Mouse (Mus musculus): ENCODE results near the gene Pnkp. TPM values are rescaled to one million over a fixed set of nuclear protein-coding genes. Genes with fewer than 3 reads are reported as not detected.
A peak's percentile ranks its signal among the peaks of the same experiment; 100 is the strongest.

The Pnkp gene
- polyA plus RNA-seq, 1 experiment, result 67.3 TPM

DNA sequence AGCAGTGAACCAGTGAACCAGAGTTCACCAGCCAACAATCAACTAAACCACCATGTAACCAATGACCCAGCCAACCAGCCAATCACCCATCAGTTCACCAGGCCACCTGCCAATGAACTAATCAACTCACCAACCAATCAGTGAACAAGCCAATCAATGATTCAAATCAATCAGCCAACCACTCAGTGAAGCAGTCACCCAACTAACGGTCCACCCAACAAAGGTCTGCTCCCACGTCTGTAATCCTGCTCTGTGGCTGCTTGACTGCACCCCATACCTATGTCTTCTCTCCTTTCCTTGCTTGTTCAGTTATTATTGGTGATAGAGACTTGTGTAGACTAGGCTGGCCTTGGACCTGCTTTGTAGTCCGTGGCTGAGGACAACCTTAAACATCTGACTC, 43.0 kb upstream of the Pnkp start:
- H3K4me1 ChIP-seq (ENCODE audit: control insufficient read depth, insufficient read depth, insufficient read length), result peaks cover 7% of the 10 kb centered on the region
- no peaks in the 10 kb centered on the region for H3K27me3 ChIP-seq (ENCODE audit: control insufficient read depth, insufficient read depth, low read length)
- no peak overlapping the region for H3K4me3 ChIP-seq (ENCODE audit: extremely low read depth, insufficient read depth, insufficient read length)
- TF ChIP-seq CTCF (IDR thresholded peaks at IDR 0.05; ENCODE audit: extremely low read depth, insufficient read depth, insufficient read length, insufficient replicate concordance) (no peak), POLR2A (IDR thresholded peaks at IDR 0.05; ENCODE audit: low read depth, low read length) (no peak)
- no peaks in the 10 kb centered on the region for H3K36me3 ChIP-seq (ENCODE audit: control insufficient read depth, insufficient read depth, low read length)
- H3K27ac ChIP-seq (ENCODE audit: insufficient read depth, low read length), result no peak overlapping the region
- WGBS, result 89% methylated on average over 3 of the region's 3 CpGs
- DNase-seq (ENCODE audit: low read depth in 1 of 2, low spot score in 2 of 2), result no peak

DNA sequence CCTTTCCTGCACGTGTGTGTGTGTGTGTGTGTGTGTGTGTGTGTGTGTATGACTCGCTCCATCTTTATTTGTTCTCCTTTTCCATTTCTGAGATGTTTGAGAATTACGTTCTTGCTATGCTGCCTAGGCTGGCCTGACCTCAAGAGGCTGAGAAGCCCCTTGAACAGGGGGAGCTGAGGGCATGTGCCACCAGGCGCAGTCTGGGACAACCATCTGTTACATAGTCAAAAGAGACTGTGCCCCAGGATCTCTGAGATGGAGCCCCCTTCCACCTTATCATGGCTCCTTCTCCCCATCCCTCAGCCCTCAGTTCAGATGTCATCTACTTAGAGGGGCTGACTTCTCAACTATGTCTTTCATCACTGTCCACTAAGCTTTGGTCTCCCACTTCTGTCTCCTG, 42.5 kb upstream of the Pnkp start:
- H3K27me3 ChIP-seq (ENCODE audit: control insufficient read depth, insufficient read depth, low read length), result no peaks in the 10 kb centered on the region
- 86% methylated on average over 4 of the region's 4 CpGs for WGBS
- no peak for DNase-seq (ENCODE audit: low read depth in 1 of 2, low spot score in 2 of 2)
- TF ChIP-seq CTCF (IDR thresholded peaks at IDR 0.05; ENCODE audit: extremely low read depth, insufficient read depth, insufficient read length, insufficient replicate concordance), result no peak
- no peak for TF ChIP-seq POLR2A (IDR thresholded peaks at IDR 0.05; ENCODE audit: low read depth, low read length)
- no peak overlapping the region for H3K27ac ChIP-seq (ENCODE audit: insufficient read depth, low read length)
- peaks cover 7% of the 10 kb centered on the region for H3K4me1 ChIP-seq (ENCODE audit: control insufficient read depth, insufficient read depth, insufficient read length)
- no peak overlapping the region for H3K4me3 ChIP-seq (ENCODE audit: extremely low read depth, insufficient read depth, insufficient read length)
- H3K36me3 ChIP-seq (ENCODE audit: control insufficient read depth, insufficient read depth, low read length), result no peaks in the 10 kb centered on the region

DNA sequence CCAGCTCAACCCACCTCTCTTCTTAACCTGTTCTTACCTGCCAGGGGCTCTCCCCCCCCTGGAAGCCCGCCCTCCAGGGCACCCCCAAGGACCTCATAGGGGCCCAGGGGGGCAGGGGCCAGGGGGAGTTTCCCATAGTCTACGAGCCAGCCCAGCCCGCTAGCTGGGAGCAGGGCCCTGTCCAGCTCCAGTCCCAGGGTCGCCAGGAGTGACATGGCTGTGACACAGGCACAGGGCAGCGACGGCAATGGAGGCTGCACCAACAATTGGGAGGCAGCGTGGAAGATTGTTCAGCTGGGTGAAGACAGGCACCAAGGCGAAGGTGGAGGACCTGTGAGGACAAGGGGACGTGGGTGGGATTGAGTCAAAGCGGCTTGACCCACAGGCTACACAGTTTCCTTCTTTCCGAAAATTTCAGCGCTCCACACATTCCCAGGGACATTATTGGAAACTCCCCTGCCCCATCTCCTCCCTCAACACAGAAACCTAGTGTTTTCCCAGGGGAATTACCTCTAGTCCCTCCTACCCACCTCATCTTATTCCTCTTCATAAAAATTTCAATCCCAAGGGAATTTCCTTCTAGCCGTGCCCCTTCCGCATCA, 41.9 kb upstream of the Pnkp start:
- H3K4me3 ChIP-seq (ENCODE audit: extremely low read depth, insufficient read depth, insufficient read length), result peak overlapping the region; percentile 93; the same call in 1 of the 2 replicates
- H3K27ac ChIP-seq (ENCODE audit: insufficient read depth, low read length), result peak overlapping the region; percentile 60; the same call in 1 of the 2 replicates
- no peak for TF ChIP-seq POLR2A (IDR thresholded peaks at IDR 0.05; ENCODE audit: low read depth, low read length)
- no peak for TF ChIP-seq CTCF (IDR thresholded peaks at IDR 0.05; ENCODE audit: extremely low read depth, insufficient read depth, insufficient read length, insufficient replicate concordance)
- no peaks in the 10 kb centered on the region for H3K27me3 ChIP-seq (ENCODE audit: control insufficient read depth, insufficient read depth, low read length)
- H3K36me3 ChIP-seq (ENCODE audit: control insufficient read depth, insufficient read depth, low read length), result no peaks in the 10 kb centered on the region
- no peak for DNase-seq (ENCODE audit: low read depth in 1 of 2, low spot score in 2 of 2)
- peaks cover 7% of the 10 kb centered on the region for H3K4me1 ChIP-seq (ENCODE audit: control insufficient read depth, insufficient read depth, insufficient read length)
- 62% methylated on average over 14 of the region's 14 CpGs for WGBS

DNA sequence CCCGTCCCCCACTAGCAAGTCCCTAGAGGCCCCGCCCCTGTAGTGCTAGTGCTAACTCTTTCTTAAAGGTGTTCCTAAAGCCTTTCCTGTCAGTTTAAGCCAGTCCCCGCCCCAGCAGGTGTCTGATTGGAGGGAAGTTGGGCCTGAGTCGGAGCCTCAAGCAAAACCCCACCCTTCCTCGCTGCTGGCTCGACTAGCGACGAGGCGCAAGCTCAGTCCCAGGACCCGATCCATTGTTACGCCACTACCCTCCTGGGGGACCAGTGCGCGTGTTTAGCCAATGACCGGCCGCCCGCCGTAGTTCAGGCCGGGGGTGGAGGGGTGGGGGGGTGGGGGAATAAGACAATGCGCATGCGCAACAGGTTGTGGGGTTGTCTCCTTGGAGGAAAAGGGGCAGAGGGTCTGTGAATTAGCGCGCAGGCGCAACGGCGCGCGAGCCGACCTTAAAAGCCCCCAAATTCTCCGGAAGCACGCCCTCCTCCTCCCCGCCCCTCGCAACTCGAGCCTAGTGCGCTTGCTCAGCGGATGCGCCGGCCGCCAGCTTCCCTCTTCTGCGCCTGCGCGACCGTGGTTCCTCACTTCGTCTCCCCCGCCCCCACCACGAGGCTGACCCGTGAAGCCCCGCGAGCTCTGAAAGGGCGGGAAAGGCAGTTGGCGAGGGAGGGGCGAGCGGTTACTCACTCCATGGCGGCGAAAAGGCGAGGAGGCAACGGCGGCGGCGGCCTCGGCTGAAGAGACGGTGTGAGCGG, 41.0 kb upstream of the Pnkp start, which contains the start of the genes Nup62 and Il4i1:
Gene Nup62, plus strand, starts transcription at position 368 of the 749 bp plus-strand sequence.
Gene Il4i1, plus strand, starts transcription at position 667 of the 749 bp plus-strand sequence.
- Histone ChIP-seq H3K4me3 (ENCODE audit: extremely low read depth, insufficient read depth, insufficient read length) (peak within 1 kb of the TSS; percentile 93), H3K4me1 (ENCODE audit: control insufficient read depth, insufficient read depth, insufficient read length) (peaks cover 7% of the 10 kb centered on the region), H3K36me3 (ENCODE audit: control insufficient read depth, insufficient read depth, low read length) (no peaks in the 10 kb centered on the region), H3K27me3 (ENCODE audit: control insufficient read depth, insufficient read depth, low read length) (no peaks in the 10 kb centered on the region), H3K27ac (ENCODE audit: insufficient read depth, low read length) (peak within 1 kb of the TSS; percentile 92)
- TF ChIP-seq CTCF (IDR thresholded peaks at IDR 0.05; ENCODE audit: extremely low read depth, insufficient read depth, insufficient read length, insufficient replicate concordance) (no peak), POLR2A (IDR thresholded peaks at IDR 0.05; ENCODE audit: low read depth, low read length) (peak; percentile 60)
- peak; percentile 98 to 99 for DNase-seq (ENCODE audit: low read depth in 1 of 2, low spot score in 2 of 2)
- WGBS, result under 1% methylated on average over 59 of the region's 62 CpGs

DNA sequence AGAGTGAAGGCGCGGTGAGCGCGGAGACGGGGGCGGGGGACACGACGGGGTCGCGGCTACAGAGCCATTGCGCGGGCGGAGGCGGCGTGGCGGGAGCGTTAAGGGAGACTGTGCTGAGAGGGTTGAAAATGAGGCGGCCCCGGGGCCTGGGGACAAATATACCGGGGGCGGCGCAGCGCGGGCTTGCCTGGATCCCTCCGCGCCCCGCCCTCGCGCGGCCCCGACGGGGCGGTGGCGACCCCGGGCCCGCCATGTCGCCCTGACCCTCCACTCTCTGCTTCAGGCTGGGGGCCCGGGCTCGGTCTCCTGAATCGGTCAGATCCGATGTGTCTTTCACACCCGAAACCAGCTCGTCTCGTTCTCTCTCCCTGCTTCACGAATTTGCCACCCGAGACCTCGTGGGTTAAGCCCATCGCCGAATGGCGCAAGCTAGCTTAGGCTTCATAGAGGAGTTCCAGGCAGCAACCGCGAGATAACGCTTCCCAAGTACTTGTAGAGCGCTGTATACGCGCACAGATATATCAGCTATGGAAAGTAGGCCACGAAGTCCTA, 40.4 kb upstream of the Pnkp start, which contains the start of gene Atf5:
Gene Atf5, minus strand, starts transcription at position 189 of the 552 bp plus-strand sequence.
- peak within 1 kb of the TSS; percentile 92 for H3K27ac ChIP-seq (ENCODE audit: insufficient read depth, low read length)
- H3K4me1 ChIP-seq (ENCODE audit: control insufficient read depth, insufficient read depth, insufficient read length), result peaks cover 10% of the 10 kb centered on the region
- peak within 1 kb of the TSS; percentile 93 for H3K4me3 ChIP-seq (ENCODE audit: extremely low read depth, insufficient read depth, insufficient read length)
- no peaks in the 10 kb centered on the region for H3K27me3 ChIP-seq (ENCODE audit: control insufficient read depth, insufficient read depth, low read length)
- WGBS, result under 1% methylated on average over 53 of the region's 57 CpGs
- no peak for TF ChIP-seq POLR2A (IDR thresholded peaks at IDR 0.05; ENCODE audit: low read depth, low read length)
- TF ChIP-seq CTCF (IDR thresholded peaks at IDR 0.05; ENCODE audit: extremely low read depth, insufficient read depth, insufficient read length, insufficient replicate concordance), result no peak
- no peak for DNase-seq (ENCODE audit: low read depth in 1 of 2, low spot score in 2 of 2)
- H3K36me3 ChIP-seq (ENCODE audit: control insufficient read depth, insufficient read depth, low read length), result no peaks in the 10 kb centered on the region

DNA sequence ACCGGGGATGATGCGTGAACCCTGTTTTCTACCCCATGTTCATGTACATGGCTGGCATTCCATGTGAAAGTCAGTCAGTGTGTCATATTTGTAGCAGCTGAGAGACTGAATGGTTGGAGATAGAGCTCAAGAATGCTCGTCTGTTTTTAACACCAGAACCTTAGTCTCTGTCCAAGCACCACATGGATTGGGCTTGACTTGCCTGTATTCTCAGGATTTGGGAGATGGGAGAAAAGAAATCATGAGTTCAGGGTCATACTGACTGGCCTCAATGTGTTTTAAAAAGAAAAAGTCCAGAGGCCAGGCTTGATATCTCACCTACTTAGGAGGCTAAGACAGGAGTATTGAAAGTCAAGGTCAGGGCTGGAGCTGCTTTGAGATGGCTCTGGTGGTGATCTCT, 39.5 kb upstream of the Pnkp start:
- TF ChIP-seq CTCF (IDR thresholded peaks at IDR 0.05; ENCODE audit: extremely low read depth, insufficient read depth, insufficient read length, insufficient replicate concordance) (no peak), POLR2A (IDR thresholded peaks at IDR 0.05; ENCODE audit: low read depth, low read length) (no peak)
- Histone ChIP-seq H3K36me3 (ENCODE audit: control insufficient read depth, insufficient read depth, low read length) (no peaks in the 10 kb centered on the region), H3K4me3 (ENCODE audit: extremely low read depth, insufficient read depth, insufficient read length) (no peak overlapping the region), H3K27me3 (ENCODE audit: control insufficient read depth, insufficient read depth, low read length) (no peaks in the 10 kb centered on the region), H3K4me1 (ENCODE audit: control insufficient read depth, insufficient read depth, insufficient read length) (peaks cover 10% of the 10 kb centered on the region), H3K27ac (ENCODE audit: insufficient read depth, low read length) (no peak overlapping the region)
- WGBS, result 16% methylated on average over 3 of the region's 3 CpGs
- DNase-seq (ENCODE audit: low read depth in 1 of 2, low spot score in 2 of 2), result peak in 1 of 2 experiments; percentile 1

All from spleen, adult 2 months (tissue).